Mouse (Mus musculus): ENCODE results near the gene Srgn. TPM values are rescaled to one million over a fixed set of nuclear protein-coding genes. Genes with fewer than 3 reads are reported as not detected.

Srgn gene
- 4.3 and 6.0 TPM in 2 replicates for polyA plus RNA-seq (2016; fragmentation: Nextera tagmentation; extraction: Ambion mirVana)

- H3K4me1 ChIP-seq, result no peaks in the 10 kb centered on the region
- no peaks in the 10 kb centered on the region for H3K9me3 ChIP-seq
- H3K27me3 ChIP-seq, result no peaks in the 10 kb centered on the region
- no peak within 1 kb of the TSS for H3K4me2 ChIP-seq (replicated peaks)
- H3K27ac ChIP-seq, result no peak within 1 kb of the TSS
- no peaks in the 10 kb centered on the region for H3K36me3 ChIP-seq
- ATAC-seq (ENCODE audit: insufficient number of reproducible peaks, insufficient read depth, low FRiP score, low TSS enrichment), result no peak
- no peak within 1 kb of the TSS for H3K9ac ChIP-seq
- WGBS, result 84% methylated on average over 14 of the region's 14 CpGs
- H3K4me3 ChIP-seq, result no peak within 1 kb of the TSS
Measured at GRCm38 (mm10) chr10:62527351-62527750, at the start of gene Srgn. TSS of gene Srgn (minus strand) at chr10:62527451.

GRCm38 (mm10) chr10:62575001-62575400 lies 47.8 kb upstream of the Srgn start:
- Histone ChIP-seq H3K4me3 (no peak overlapping the region), H3K4me2 (replicated peaks) (no peak overlapping the region), H3K4me1 (peaks cover 14% of the 10 kb centered on the region), H3K9me3 (no peaks in the 10 kb centered on the region), H3K36me3 (peaks cover 41% of the 10 kb centered on the region), H3K27me3 (no peaks in the 10 kb centered on the region), H3K9ac (no peak overlapping the region), H3K27ac (no peak overlapping the region)
- WGBS, result 96% methylated on average over 13 of the region's 13 CpGs
- ATAC-seq (ENCODE audit: insufficient number of reproducible peaks, insufficient read depth, low FRiP score, low TSS enrichment), result no peak

GRCm38 (mm10) chr10:62570126-62570871 lies 43.0 kb upstream of the Srgn start:
- WGBS, result 93% methylated on average over 7 of the region's 7 CpGs
- Histone ChIP-seq H3K9ac (no peak overlapping the region), H3K27ac (no peak overlapping the region), H3K36me3 (peaks cover 80% of the 10 kb centered on the region), H3K9me3 (no peaks in the 10 kb centered on the region), H3K4me2 (replicated peaks) (no peak overlapping the region), H3K4me3 (no peak overlapping the region), H3K4me1 (no peaks in the 10 kb centered on the region), H3K27me3 (no peaks in the 10 kb centered on the region)
- no peak for ATAC-seq (ENCODE audit: insufficient number of reproducible peaks, insufficient read depth, low FRiP score, low TSS enrichment)

- Histone ChIP-seq H3K4me1 (no peaks in the 10 kb centered on the region), H3K27ac (no peak overlapping the region), H3K36me3 (peaks cover 84% of the 10 kb centered on the region), H3K27me3 (no peaks in the 10 kb centered on the region), H3K9me3 (no peaks in the 10 kb centered on the region), H3K9ac (no peak overlapping the region), H3K4me3 (no peak overlapping the region), H3K4me2 (replicated peaks) (no peak overlapping the region)
- WGBS, result 86% methylated on average over 4 of the region's 4 CpGs
- ATAC-seq (ENCODE audit: insufficient number of reproducible peaks, insufficient read depth, low FRiP score, low TSS enrichment), result no peak
Measured at GRCm38 (mm10) chr10:62568861-62569260, 41.6 kb upstream of the Srgn start.

- Histone ChIP-seq H3K4me2 (replicated peaks) (no peak overlapping the region), H3K9me3 (no peaks in the 10 kb centered on the region), H3K27me3 (no peaks in the 10 kb centered on the region), H3K4me1 (no peaks in the 10 kb centered on the region), H3K36me3 (peaks cover 53% of the 10 kb centered on the region), H3K4me3 (no peak overlapping the region), H3K27ac (no peak overlapping the region), H3K9ac (no peak overlapping the region)
- no peak for ATAC-seq (ENCODE audit: insufficient number of reproducible peaks, insufficient read depth, low FRiP score, low TSS enrichment)
- 83% methylated on average over 1 of the region's 1 CpGs for WGBS
Measured at GRCm38 (mm10) chr10:62557736-62558135, 30.5 kb upstream of the Srgn start.

- 92% methylated on average over 6 of the region's 6 CpGs for WGBS
Measured at GRCm38 (mm10) chr10:62556558-62556901, 29.3 kb upstream of the Srgn start.

GRCm38 (mm10) chr10:62555705-62556557 lies 28.7 kb upstream of the Srgn start:
- Histone ChIP-seq H3K9me3 (no peaks in the 10 kb centered on the region), H3K27me3 (no peaks in the 10 kb centered on the region), H3K4me2 (replicated peaks) (no peak overlapping the region), H3K36me3 (peaks cover 39% of the 10 kb centered on the region), H3K9ac (no peak overlapping the region), H3K4me3 (no peak overlapping the region), H3K4me1 (no peaks in the 10 kb centered on the region), H3K27ac (no peak overlapping the region)
- ATAC-seq (ENCODE audit: insufficient number of reproducible peaks, insufficient read depth, low FRiP score, low TSS enrichment), result no peak
- WGBS, result 65% methylated on average over 11 of the region's 11 CpGs

More at GRCm38 (mm10) chr10:62556558-62556901, 29.3 kb upstream of the Srgn start:
- Histone ChIP-seq H3K27ac (no peak overlapping the region), H3K4me2 (replicated peaks) (no peak overlapping the region), H3K9ac (no peak overlapping the region), H3K4me1 (no peaks in the 10 kb centered on the region), H3K4me3 (no peak overlapping the region), H3K36me3 (peaks cover 42% of the 10 kb centered on the region), H3K27me3 (no peaks in the 10 kb centered on the region), H3K9me3 (no peaks in the 10 kb centered on the region)
- ATAC-seq (ENCODE audit: insufficient number of reproducible peaks, insufficient read depth, low FRiP score, low TSS enrichment), result no peak

- H3K4me2 ChIP-seq (replicated peaks), result no peak overlapping the region
Measured at GRCm38 (mm10) chr10:62553611-62554091, 26.4 kb upstream of the Srgn start.

GRCm38 (mm10) chr10:62550787-62551300 lies 23.6 kb upstream of the Srgn start:
- WGBS, result 85% methylated on average over 7 of the region's 7 CpGs
- H3K9ac ChIP-seq, result no peak overlapping the region
- no peaks in the 10 kb centered on the region for H3K27me3 ChIP-seq
- no peaks in the 10 kb centered on the region for H3K9me3 ChIP-seq
- no peaks in the 10 kb centered on the region for H3K4me1 ChIP-seq
- H3K4me3 ChIP-seq, result no peak overlapping the region
- ATAC-seq (ENCODE audit: insufficient number of reproducible peaks, insufficient read depth, low FRiP score, low TSS enrichment), result no peak
- no peak overlapping the region for H3K27ac ChIP-seq
- no peak overlapping the region for H3K4me2 ChIP-seq (replicated peaks)
- H3K36me3 ChIP-seq, result no peaks in the 10 kb centered on the region

More at GRCm38 (mm10) chr10:62553611-62554091, 26.4 kb upstream of the Srgn start:
- WGBS, result 81% methylated on average over 12 of the region's 12 CpGs
- H3K27ac ChIP-seq, result no peak overlapping the region
- no peak overlapping the region for H3K9ac ChIP-seq
- no peaks in the 10 kb centered on the region for H3K9me3 ChIP-seq
- H3K4me1 ChIP-seq, result no peaks in the 10 kb centered on the region
- ATAC-seq (ENCODE audit: insufficient number of reproducible peaks, insufficient read depth, low FRiP score, low TSS enrichment), result no peak
- peaks cover 16% of the 10 kb centered on the region for H3K36me3 ChIP-seq
- H3K27me3 ChIP-seq, result no peaks in the 10 kb centered on the region
- H3K4me3 ChIP-seq, result no peak overlapping the region

- H3K4me3 ChIP-seq, result no peak overlapping the region
- H3K4me2 ChIP-seq (replicated peaks), result no peak overlapping the region
- no peak overlapping the region for H3K27ac ChIP-seq
- ATAC-seq (ENCODE audit: insufficient number of reproducible peaks, insufficient read depth, low FRiP score, low TSS enrichment), result no peak
- no peak overlapping the region for H3K9ac ChIP-seq
- H3K36me3 ChIP-seq, result no peaks in the 10 kb centered on the region
- no peaks in the 10 kb centered on the region for H3K27me3 ChIP-seq
- H3K4me1 ChIP-seq, result no peaks in the 10 kb centered on the region
- WGBS, result 34% methylated on average over 14 of the region's 16 CpGs
- no peaks in the 10 kb centered on the region for H3K9me3 ChIP-seq
Measured at GRCm38 (mm10) chr10:62549523-62550166, 22.4 kb upstream of the Srgn start.

GRCm38 (mm10) chr10:62546441-62546840 lies 19.2 kb upstream of the Srgn start:
- no peak overlapping the region for H3K4me3 ChIP-seq
- 71% methylated on average over 10 of the region's 10 CpGs for WGBS
- no peak for ATAC-seq (ENCODE audit: insufficient number of reproducible peaks, insufficient read depth, low FRiP score, low TSS enrichment)
- no peaks in the 10 kb centered on the region for H3K27me3 ChIP-seq
- no peak overlapping the region for H3K4me2 ChIP-seq (replicated peaks)
- no peaks in the 10 kb centered on the region for H3K36me3 ChIP-seq
- H3K9me3 ChIP-seq, result no peaks in the 10 kb centered on the region
- no peak overlapping the region for H3K27ac ChIP-seq
- no peak overlapping the region for H3K9ac ChIP-seq
- no peaks in the 10 kb centered on the region for H3K4me1 ChIP-seq

Data from embryonic facial prominence, embryonic 12.5 days (tissue).